Comparison of ENCODE assay signal across 29 mouse cellular contexts in the genomic region with DNA sequence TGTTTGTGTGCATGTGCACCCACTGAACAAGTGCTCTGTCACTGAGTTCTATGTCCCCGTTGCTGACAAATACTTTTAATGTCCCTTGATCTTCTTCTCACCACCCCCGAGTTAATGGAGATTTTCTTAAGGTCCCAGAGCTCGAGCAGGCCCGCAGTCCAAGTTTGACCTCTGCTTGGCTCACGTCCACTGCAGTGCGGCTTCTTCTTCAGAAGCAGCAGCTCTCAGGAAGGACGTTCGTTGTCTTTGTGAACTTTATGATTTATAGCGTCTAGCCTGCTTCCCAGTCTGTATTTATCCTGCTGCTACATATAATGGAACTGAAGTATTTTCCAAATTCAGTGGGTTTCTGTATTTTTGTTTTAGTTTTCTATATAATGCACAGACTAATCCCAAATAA. TPM values are rescaled to one million over a fixed set of nuclear protein-coding genes. Genes with fewer than 3 reads are reported as not detected.
DNase-seq lines count a peak whose midpoint lies in the region; ATAC-seq lines count a peak whose summit lies in the region.
"Had no signal": no experiment of that assay in that cellular context is flagged by ENCODE, and none has a peak within 500 bp of the region (broad histone marks: within the 10 kb centered on the region; RNA-seq: fewer than 3 reads in every experiment).

No protein-coding gene starts in this region.

- 94% methylated on average over 9 of the region's 9 CpGs for WGBS in hindbrain, embryonic 12.5 days

- no peaks in the 10 kb centered on the region for H3K27me3 ChIP-seq in hindbrain, embryonic 12.5 days
- H3K27me3 ChIP-seq: embryonic facial prominence, embryonic 13.5 days; forebrain, embryonic 15.5 days; heart, embryonic 12.5 days; liver, embryonic 13.5 days had no signal

- no peak overlapping the region for H3K9ac ChIP-seq in hindbrain, embryonic 12.5 days
- H3K9ac ChIP-seq: embryonic facial prominence, embryonic 13.5 days; forebrain, embryonic 15.5 days; heart, embryonic 12.5 days; hindbrain, embryonic 14.5 days; liver, embryonic 13.5 days had no signal

- peaks cover 10% of the 10 kb centered on the region for H3K36me3 ChIP-seq in hindbrain, embryonic 12.5 days
- H3K36me3 ChIP-seq: forebrain, embryonic 15.5 days had no signal

- no peak overlapping the region for H3K4me2 ChIP-seq in hindbrain, embryonic 12.5 days (replicated peaks)
- H3K4me2 ChIP-seq: embryonic facial prominence, embryonic 13.5 days; forebrain, embryonic 15.5 days; heart, embryonic 12.5 days; hindbrain, embryonic 14.5 days; liver, embryonic 13.5 days had no signal

- peaks cover 7% of the 10 kb centered on the region for H3K9me3 ChIP-seq in hindbrain, embryonic 12.5 days (replicated peaks)
- H3K9me3 ChIP-seq: G1E; liver, embryonic 13.5 days had no signal

- H3K4me1 ChIP-seq in hindbrain, embryonic 12.5 days, result peaks cover 4% of the 10 kb centered on the region; the same call in 1 of the 2 replicates
- H3K4me1 ChIP-seq: liver, embryonic 13.5 days had no signal

- no peak for ATAC-seq in hindbrain, embryonic 12.5 days (ENCODE audit: low FRiP score)
- ATAC-seq: forebrain, embryonic 15.5 days; intestine, postnatal 0 days; midbrain, embryonic 16.5 days had no signal

- peak; percentile 55 for DNase-seq in adrenal gland, adult 2 months
- DNase-seq in adrenal gland, adult 18-20 months (ENCODE audit: low spot score in 2 of 2), result no peak
- peak; percentile 15 for DNase-seq in kidney, adult 9 months
- no peak for DNase-seq in kidney, adult 11 months
- peak; percentile 72 for DNase-seq in kidney, postnatal 10 days
- DNase-seq in layer of hippocampus, postnatal 25 days (ENCODE audit: extremely low spot score in 1 of 2, low spot score in 1 of 2), result no peak
- DNase-seq: cerebellum, adult 18-20 months; cerebellum, postnatal 10 days; gastrocnemius, postnatal 25 days; heart, adult 18-20 months; heart, postnatal 4 days; left cerebral cortex, postnatal 4 days; liver, embryonic 13.5 days; lung, adult 18-20 months; lung, postnatal 14 days; right cerebral cortex, postnatal 25 days; spleen, adult 18-20 months; thymus, postnatal 25 days had no signal

- no peak overlapping the region for H3K27ac ChIP-seq in hindbrain, embryonic 12.5 days
- H3K27ac ChIP-seq: embryonic facial prominence, embryonic 13.5 days; forebrain, embryonic 10.5 days; forebrain, embryonic 15.5 days; hindbrain, embryonic 14.5 days; layer of hippocampus, adult 2 months; liver, embryonic 13.5 days; midbrain, embryonic 10.5 days had no signal

- no peak overlapping the region for H3K4me3 ChIP-seq in hindbrain, embryonic 12.5 days
- H3K4me3 ChIP-seq: embryonic facial prominence, embryonic 13.5 days; forebrain, embryonic 10.5 days; forebrain, embryonic 15.5 days; heart, embryonic 12.5 days; layer of hippocampus, adult 2 months; liver, embryonic 13.5 days; midbrain, embryonic 10.5 days had no signal

RNA-seq across cellular contexts. Expression of gene Dera, which starts 44.9 kb away (rescaled TPM):
- 10 to 100 TPM; 12.6 to 22.5 TPM for total RNA-seq in adrenal gland, adult 2 months (2021)
- 4.1 and 5.1 TPM in 2 replicates for polyA plus RNA-seq in adrenal gland, adult 2 months (2012; rRNA removed)
- 10 to 100 TPM; 13.0 to 15.7 TPM for total RNA-seq in adrenal gland, adult 18-20 months (2021)
- polyA plus RNA-seq in hindbrain, embryonic 12.5 days (2016; fragmentation: Nextera tagmentation; extraction: Ambion mirVana), result 39.6 and 39.9 TPM in 2 replicates
- 1 to 10 TPM; 4.8 to 5.3 TPM for total RNA-seq in layer of hippocampus, postnatal 25 days (2021)

Comparison
In these comparisons a context has a peak if more than half of its experiments do, and no peak if none do; other contexts are left out.
1. DNase-seq: peak in adrenal gland, adult 2 months (single experiment), kidney, adult 9 months (single experiment) and kidney, postnatal 10 days (single experiment); none in adrenal gland, adult 18-20 months (0 of 2), kidney, adult 11 months (single experiment) and layer of hippocampus, postnatal 25 days (0 of 2).